Mouse (Mus musculus) heart, adult 8-10 months (tissue): ENCODE results near the gene Ahcyl1. TPM values are rescaled to one million over a fixed set of nuclear protein-coding genes. Genes with fewer than 3 reads are reported as not detected.
"Not testable (repeated sequence)": the region's sequence is repeated elsewhere in the genome, so short reads cannot be mapped to it uniquely, and the experiment has no call there.

Source experiments
- DNase-seq: peaks from one replicate; pipeline ENCODE4 v3.0.0; 2022; ENCODE audit warnings: low spot score
- total RNA-seq, 4 experiments: library from RNA; stranded (reverse); gene quantifications; 2 replicates each; pipeline ENCODE4 v1.2.4; 2022

The Ahcyl1 gene
- total RNA-seq, 4 experiments from 2014 or later, result 76.2 to 87.9 (median 83.4) TPM

DNA sequence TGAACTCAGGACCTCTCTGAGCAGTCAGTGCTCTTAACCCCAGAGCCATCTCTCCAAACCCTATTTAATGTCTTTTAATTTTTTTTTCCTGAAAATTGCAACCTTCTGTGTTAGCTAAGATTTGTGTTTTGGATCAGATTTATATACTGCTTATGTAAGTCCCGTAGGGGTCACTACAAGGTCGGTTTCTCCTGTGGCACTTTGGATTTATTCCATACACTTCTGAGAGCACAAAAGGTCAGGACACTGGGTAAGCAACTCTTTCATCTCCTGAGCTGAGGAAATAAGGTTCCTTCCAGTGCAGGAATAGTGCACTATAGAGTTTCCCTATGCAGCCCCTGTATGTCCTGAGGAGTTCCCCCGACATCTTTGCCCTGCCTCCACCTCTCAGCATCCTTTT, 40.9 kb downstream of the Ahcyl1 start:
- no peak for DNase-seq

DNA sequence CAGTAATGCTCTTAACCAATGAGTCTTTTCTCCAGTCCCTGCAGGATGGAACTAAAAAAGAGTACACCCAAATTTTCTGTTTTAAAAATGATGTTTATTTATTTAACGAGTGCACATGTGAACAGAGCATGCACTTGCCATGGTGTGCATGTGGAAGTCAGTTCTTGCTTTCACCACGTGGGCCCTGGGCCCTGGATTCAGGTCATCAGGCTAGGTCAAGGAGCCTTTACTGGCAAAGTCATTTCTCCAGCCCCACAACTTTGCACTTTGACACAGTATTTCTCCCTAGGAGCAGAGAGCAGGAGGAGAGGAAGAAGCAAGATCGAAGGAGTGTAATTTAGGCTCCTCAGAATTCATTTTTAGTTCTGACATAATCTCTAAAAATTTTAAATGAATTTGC, 41.5 kb downstream of the Ahcyl1 start:
- no peak for DNase-seq

DNA sequence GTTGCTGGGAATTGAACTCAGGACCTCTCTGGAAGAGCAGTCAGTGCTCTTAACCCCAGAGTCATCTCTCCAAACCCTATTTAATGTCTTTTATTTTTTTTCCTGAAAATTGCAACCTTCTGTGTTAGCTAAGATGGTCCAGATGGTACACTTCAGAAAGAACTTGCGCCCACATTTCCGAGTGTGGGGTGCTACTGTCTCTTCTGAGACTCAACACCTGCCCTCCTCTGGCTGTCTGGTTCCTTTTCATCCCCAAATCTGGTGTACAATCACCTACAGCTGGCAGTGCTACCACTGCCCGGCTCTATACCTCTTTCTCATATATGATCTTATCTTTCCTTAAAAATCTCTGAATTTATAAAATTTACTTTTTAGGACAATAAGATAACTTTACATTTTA, 43.4 kb downstream of the Ahcyl1 start:
- DNase-seq, result no peak

DNA sequence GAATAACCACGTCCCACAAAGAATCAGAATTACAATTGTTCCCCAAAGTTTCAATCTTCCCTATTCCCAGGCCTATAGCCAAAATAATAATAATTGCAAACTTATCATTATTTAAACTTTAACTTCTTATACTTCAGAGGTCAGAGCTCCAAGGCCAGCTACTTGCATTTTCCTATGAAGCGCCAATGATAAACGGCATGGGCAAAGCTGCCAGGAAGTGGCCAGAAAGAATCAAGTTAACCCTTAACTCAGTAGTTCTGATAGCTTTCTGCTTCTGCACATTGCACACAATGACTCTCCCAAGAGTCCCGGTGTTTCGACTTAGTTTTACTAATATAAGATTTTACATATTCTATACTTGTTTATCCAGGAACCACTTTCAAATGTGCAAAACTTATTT, 46.1 kb downstream of the Ahcyl1 start:
- not testable (repeated sequence) for DNase-seq

DNA sequence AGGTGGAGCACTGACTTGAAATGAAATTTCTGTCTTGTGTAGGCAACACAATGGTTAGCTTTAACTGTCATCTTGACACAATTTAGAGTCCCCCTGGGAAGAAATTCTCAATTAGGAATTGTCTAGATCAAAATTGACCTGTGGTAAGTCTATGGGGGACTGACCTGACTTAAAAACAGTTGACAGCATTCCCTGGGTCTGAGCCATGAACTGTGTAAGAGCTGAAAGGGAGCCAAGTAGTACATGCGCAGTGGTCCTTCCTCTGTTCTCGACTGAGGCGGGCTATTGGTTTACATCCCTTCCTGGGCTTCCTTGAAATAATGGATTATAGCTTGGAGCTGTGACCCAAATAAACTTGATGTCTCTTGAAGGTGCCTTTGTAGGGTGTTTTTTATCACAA, 49.4 kb downstream of the Ahcyl1 start:
- peak; percentile 8 for DNase-seq

DNA sequence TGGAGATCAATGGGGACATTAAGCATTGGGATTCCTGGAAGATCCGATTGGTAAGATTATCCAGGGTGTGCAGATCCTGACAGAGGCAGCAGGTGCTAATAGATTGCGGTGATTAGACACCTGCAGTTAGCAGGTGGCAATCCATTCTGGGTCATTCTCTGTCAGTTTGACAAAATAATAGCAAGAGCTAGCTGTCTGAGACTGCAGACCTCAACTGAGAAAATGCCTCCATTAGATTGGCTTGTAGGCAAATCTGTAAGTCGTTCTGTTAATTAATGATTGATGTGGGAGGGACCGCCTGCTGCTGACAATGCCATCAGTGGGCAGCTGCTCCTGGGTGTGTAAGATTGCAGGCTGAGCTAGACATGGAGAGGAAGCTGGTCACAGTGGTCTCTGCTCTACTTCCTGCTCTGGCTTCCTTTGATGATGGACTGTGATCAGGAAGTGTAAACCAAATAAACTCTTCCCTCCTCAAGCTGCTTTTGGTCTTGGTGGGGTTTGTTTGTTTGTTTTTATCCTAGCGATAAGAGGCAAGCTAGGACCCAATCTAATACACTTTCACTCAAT, 58.7 kb downstream of the Ahcyl1 start:
- DNase-seq, result no peak

DNA sequence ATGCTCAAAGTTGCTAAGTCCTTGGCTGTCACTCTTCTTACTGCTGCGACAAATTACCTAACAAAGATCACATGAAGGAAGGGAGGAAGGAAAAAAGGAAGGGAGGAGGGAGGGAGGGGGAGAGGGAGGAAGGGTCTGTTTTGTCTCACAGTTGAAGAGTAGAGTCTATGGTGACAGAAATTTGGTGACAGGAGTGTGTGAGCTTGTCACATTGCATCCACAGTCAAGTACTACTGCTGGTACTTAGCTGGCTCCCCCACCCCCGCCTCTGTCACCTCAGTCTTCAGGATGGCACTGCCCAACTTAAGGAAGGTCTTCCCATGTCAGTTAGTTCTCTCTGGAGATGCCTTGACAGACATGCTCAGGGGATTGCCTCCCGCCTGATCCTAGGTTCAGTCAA, 60.1 kb downstream of the Ahcyl1 start:
- no peak for DNase-seq

DNA sequence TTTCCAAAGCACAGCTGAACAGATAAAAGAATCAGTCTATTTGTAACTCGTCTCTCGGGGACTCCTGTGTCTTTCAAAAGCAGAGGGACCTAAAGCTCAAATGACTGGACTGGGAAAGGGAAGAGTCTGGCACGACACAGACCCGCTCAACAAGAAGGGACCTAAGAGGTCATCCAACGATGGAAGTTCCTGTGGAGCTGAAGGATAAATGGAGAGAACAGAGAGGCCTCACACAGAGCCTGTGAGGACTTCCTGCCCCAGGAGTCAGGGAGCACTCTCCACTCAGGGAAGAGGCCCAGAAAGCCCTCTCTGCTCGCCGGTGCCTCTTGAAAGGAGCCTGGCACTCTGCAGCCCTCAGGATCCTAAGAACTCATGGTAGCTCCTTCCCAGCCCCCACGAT, 60.5 kb downstream of the Ahcyl1 start:
- DNase-seq, result no peak

DNA sequence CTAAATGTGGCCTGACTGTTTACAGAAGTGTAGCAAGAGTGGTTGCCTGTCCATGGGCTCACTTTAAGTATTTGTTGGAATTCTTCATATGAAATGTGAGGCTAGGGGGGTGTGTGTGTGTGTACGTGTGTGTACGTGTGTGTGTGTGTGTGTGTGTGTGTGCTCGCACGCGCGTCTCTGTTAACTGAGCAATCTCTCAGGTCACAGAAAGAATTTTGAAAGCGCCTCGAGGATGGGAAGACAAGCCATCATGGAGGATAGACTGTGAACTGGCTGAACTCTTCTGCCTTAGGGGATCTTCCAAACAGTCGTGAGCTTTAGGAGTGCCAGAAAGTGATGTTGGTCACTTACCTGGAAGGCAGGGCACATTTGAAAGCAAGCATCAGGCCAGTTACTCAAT, 62.5 kb downstream of the Ahcyl1 start:
- no peak for DNase-seq

DNA sequence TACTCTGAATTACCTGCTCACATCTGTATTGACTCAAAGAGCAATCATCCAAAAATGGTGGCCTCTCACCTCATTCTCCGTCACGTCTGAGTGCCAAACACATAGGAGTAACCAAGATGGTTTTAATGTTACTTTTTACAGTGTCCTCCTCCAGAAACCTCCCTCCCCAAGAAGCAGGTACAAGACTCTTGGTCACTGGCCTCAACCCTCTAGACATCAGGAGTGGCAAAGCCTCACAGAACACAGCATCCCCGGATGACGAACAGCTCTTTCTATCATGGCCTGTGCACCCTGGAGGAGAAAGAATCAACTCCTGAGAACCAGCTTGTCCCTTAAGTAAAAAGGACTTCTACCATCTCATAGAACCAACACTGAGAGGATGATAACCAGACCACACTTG, 63.6 kb downstream of the Ahcyl1 start:
- DNase-seq, result no peak

DNA sequence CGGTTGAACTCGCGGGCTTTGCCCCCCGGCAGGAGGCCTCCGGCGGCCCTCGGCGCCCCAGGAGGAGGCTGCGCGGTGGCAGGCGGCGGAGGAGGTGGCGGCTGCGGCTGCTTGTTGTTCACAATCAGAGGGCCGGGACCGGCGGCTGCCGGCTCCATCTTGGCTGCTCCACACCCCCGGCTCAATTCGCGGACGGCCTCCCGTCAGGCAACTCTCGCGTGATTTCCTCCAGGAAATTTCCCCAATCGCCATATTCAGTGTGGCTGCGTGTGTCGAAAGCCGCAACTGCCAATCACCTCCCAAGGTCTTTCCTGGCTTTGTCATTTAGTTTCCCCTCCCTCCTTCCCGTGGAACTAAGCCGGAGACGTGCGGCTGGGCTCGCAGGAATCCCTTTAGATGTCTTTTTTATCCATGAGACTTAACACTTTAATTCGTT, 64.8 kb downstream of the Ahcyl1 start, which contains the start of gene Strip1:
Gene Strip1, minus strand, starts transcription at position 172 of the 436 bp plus-strand sequence.
- peak; percentile 95 for DNase-seq

DNA sequence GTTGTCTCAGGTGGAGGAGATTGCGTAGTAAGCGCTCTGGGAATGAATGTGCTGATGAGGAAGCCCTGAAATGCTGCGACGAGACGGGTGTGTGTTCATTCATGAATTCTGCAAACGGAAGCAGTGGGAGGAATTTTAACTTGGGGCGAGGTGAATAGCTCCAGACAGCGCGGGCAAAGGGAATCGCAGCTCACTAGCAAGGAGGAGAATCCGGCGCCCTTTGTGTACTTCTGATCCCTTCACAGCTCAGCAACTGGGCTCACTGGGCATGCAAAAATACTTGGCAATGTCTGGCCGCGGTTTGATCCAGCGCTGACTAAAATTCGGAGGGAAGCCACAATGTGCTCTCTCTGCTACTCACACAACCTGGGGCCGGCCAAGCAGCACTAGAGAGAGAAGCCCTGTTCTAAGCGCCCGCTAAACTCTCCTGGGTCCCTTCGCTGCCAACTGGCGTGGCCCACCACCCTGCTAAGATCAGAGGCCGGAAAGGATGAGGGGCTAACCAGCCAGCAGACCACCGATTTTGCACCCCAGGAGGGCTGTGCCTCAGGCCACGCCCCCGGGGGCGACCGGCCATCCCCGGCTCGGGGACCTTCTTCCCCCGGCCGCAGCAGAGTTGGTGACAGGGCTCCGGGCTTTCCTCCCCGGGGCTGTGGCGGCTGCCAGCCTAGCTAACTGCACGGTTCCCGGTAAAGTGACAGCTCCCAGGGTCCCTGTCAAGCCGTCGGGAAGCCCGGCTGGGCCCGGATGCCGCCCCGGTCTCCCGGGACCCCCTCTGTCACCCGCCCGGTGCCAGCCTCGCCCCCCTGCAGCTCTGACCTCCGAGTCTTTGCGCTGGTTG, 65.5 kb downstream of the Ahcyl1 start, which contains the start of gene Gm10961:
Gene Gm10961, plus strand, starts transcription at position 641 of the 841 bp plus-strand sequence.
- peak; percentile 32 for DNase-seq

DNA sequence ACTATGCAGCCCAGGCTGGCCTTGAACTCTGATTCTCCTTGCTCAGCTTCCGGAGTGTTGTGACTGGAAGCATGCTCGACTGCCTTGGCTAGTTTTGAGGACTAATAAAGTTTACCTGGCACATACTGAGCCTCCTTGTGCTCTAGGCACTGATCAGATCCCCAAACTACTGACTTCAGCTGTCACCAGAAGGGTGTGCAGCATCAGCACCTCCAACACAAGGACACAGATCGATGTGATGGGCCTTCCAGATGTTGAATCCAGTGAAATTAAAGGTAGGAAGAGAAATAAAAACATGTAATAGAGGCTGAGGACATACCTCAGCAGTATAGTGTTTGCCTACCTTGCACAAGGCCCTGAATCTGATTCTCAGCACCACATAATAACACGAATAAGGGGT, 66.9 kb downstream of the Ahcyl1 start:
- DNase-seq, result no peak

DNA sequence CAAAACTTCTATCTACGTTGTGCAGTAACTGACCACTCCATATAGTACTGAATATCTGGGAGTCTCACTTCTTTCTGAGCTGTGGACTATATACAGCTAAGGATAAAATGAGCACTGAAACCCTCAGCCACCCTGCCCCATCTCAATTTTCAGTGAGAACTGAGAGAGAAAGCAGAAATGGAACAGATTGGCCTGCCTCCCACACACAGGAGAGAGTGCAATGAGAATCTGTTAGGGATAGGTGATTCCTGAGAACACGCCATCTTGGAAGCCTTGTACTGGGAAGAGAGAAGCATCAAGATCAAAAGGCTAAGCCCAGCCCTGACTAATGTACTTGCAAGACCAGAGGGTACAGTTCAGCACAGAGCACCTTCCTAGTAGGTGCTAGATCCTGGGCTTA, 67.8 kb downstream of the Ahcyl1 start:
- DNase-seq, result no peak

DNA sequence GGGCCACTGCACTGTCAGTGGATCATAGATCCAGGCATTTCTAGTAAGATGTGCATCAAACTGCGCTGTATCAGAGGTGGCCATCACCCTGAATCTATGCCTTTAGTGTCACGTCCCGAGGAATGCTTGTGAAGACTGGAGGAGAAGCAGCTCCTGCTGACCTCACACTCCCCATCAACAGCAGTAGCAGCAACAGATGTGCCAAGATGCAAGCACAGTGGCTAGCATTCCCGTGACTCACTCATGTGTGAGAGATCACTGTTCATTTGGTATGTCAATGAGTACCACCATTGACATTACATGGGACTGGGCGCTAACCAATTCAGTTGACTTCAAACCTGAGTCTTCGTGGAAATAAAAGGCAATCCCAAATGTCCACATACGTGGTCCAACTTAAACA, 68.7 kb downstream of the Ahcyl1 start:
- no peak for DNase-seq

DNA sequence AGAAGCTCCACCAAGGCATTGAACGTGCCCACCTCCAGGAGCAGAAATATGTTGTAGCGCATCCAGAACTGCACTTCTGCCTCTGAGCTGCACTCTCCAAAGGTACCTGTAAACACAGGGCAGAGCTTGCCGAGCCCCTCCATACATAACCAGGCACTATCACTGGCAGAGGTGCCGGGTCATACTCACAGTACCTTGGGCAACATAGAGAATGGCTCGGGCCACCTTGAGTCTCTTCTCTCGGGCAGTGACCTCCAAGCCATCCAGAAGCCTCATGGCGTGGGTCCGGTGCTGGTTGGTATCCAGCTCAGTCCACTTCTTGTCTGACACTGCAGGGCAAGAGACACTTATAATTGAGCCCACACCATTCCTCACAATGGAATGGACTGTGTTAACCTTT, 69.6 kb downstream of the Ahcyl1 start:
- DNase-seq, result no peak

DNA sequence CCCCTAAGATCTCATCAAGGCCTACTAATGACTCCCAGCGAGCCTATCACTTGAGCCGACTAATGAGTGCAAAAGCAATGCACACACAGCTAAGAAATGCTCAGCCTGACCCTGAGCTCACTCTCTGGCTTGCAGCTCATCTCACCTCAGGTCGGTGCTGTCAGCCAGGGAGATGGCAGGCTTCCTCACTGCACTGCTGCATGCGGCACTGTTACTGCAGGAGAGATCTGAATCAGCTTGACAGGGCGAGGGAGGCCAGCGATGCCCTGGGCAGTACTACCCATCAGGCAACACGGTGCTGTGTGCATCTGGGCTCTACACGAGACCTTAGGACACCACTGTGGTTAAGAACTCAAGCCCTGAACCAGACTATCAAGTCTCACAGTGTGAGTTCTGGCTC, 70.8 kb downstream of the Ahcyl1 start:
- DNase-seq, result no peak

DNA sequence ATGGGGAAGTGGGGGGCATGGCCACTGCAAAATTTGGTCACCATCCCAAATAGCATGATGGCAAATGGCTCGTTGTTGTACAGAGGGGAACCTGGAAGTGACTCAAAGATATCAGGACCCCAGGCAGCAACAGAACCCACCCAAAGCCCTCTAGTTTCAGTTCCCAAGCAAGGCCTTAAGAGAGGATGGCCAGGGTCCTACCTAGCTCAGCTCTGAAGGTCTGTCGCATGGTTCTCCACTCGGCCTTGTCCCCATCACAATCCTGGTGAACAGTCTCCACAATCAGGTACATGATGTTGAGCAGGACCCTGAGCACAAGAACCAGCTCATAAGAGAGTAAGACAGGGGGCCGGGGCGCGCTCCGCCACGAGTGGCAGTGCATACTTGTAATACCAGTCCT, 71.9 kb downstream of the Ahcyl1 start:
- DNase-seq, result no peak

DNA sequence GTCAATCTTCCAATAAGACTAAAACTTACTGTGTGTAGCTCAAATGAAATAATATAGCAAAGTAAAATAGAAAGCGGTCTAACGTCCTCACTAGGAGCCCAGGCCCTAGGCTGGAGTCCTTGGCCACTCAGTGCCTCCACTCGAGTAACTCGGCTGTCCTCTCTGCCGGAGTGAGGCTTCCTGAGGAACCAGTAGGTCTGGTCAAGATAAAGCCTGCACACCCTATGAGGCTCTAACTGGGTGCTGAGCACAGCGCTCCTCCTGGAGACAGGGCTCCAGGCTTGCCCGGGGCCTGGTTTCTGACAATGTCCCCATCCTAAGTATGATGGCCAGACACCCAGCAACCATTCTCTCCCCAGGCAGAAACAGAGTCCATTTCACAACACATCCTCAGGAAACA, 73.8 kb downstream of the Ahcyl1 start:
- no peak for DNase-seq

DNA sequence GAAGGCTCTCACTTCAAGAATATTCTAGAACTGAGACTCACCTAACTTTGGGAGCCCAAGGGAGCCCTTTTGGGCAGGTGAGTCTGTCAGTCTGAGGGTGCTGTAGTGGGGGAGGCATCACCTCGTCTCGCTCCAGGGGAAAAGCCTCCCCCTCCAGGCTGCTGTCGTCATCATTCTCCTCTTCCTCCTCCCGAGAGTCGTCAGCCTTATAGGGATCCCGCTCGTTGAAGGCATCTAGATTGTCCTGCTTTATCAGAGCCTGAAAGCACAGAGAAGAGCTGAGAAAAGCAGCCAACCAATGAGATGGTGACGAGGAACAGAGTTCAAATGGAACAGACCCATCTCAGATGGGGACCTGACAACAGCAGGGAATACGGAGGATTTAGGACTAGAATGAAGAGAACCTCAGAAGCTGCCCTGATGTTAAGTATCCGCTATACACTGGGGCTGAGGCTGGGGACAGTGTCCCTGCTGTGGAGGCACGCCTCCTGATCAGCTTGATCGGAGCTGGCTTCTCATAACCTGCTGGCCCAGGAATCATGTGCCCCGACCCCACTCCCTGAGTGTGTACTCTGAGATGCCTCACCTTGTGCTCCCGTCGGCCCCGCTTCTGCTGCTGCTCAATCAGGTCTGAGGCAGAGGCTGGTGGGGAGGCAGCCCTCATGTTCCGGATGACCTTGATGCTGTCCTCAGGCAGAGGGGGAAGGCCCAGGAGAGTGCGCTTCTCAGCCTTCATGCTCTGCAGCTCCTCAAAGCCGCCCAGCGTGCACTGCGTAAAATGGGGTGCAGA, 74.9 kb downstream of the Ahcyl1 start:
- DNase-seq, result no peak

DNA sequence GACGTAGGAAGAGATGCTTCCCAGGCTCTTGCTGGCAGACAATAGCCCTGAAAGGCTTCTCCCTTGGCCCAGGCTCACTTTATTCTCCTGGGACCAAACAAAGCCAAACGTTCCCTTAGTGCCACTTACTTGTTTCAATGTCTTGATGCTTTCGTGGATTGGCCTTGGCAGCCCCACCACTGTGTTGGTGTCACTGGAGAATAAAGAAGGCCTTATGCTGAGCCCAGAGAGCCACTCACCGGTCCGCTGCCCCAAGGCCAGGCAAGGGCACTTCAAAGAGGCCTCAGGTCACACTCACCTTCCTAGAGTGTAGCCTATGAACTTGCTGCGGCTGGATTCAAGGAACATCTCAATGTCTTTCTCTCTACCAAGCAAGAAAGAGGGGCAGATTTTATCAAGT, 76.4 kb downstream of the Ahcyl1 start:
- no peak for DNase-seq

DNA sequence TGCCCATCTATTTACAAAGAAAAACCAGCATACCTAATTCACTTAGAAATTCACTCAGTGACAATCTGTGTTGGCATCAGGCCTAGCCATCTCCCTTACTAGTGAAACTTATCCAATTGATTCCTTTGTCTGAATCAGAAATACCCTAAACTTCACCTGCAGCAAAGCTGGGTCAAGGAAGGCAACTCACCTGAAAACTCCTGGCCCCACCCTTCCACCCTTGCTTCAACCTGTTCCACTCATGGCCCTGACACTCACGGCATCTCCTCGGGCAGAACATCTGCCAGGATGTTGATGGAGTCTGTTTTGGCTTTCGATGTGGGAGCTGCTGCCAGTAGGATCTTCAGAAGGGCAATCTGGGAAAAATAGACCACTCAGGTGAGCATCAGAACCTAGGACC, 78.6 kb downstream of the Ahcyl1 start:
- no peak for DNase-seq
